Mouse (Mus musculus) lung, embryonic 15.5 days (tissue): ENCODE measurements around the gene Prkd3. TPM values are rescaled to one million over a fixed set of nuclear protein-coding genes. Genes with fewer than 3 reads are reported as not detected.

Experiments
- ATAC-seq: fragments of 200-750 bp; cut with Nextera tagmentation; 2 replicates; pipeline ENCODE4 v1.8.0; 2017; ENCODE audit warnings: moderate number of reproducible peaks, borderline replicate concordance; ENCODE audit not compliant: low FRiP score, low TSS enrichment; ENCODE audit errors: extremely low read depth
- H3K27ac ChIP-seq: fragments of 300-500 bp; sonication (generic); 2 replicates; pipeline ENCODE4 v1.5.1; 2015; ENCODE audit warnings: moderate library complexity, mild to moderate bottlenecking, inconsistent platforms
- H3K27me3 ChIP-seq: fragments of 300-500 bp; sonication (generic); 2 replicates; pipeline ENCODE4 v1.6.1; 2015; ENCODE audit warnings: inconsistent platforms
- H3K36me3 ChIP-seq: fragments of 300-500 bp; sonication (generic); 2 replicates; pipeline ENCODE4 v1.6.1; 2015; ENCODE audit warnings: inconsistent platforms
- H3K4me1 ChIP-seq: fragments of 300-500 bp; sonication (generic); 2 replicates; pipeline ENCODE4 v1.6.1; 2015; ENCODE audit warnings: inconsistent platforms
- H3K4me2 ChIP-seq: fragments of 300-500 bp; sonication (generic); 2 replicates; pipeline ENCODE4 v1.6.1; 2015; ENCODE audit warnings: inconsistent platforms, mild to moderate bottlenecking, moderate library complexity
- H3K4me3 ChIP-seq: fragments of 300-500 bp; sonication (generic); 2 replicates; pipeline ENCODE4 v1.5.1; 2015; ENCODE audit warnings: mild to moderate bottlenecking, inconsistent platforms
- H3K9ac ChIP-seq: fragments of 300-500 bp; sonication (generic); 2 replicates; pipeline ENCODE4 v1.6.1; 2015; ENCODE audit warnings: inconsistent platforms
- H3K9me3 ChIP-seq: fragments of 300-500 bp; sonication (generic); 2 replicates; pipeline ENCODE4 v1.6.1; 2016; ENCODE audit warnings: inconsistent platforms
- whole genome bisulfite sequencing: fragments of 180-500 bp; shearing (Covaris S2); methylation state at CpG from one replicate; pipeline ENCODE4 v1.1.7; 2015; 5-methylcytosine and 5-hydroxymethylcytosine counted together
- polyA plus RNA-seq: library from polyadenylated mRNA; unstranded; fragments of >200 nt; fragmentation: Nextera tagmentation; extraction: Ambion mirVana; gene quantifications from 2 replicates; pipeline ENCODE4 v1.2.1, GENCODE M21; 2015

Prkd3 gene
- polyA plus RNA-seq, 1 experiment from 2014 or later, result 43.7 TPM

- no peaks in the 10 kb centered on the region for H3K9me3 ChIP-seq
- peaks cover 3% of the 10 kb centered on the region; the same call in 1 of the 2 replicates for H3K4me1 ChIP-seq
- no peak overlapping the region for H3K4me3 ChIP-seq
- no peaks in the 10 kb centered on the region for H3K36me3 ChIP-seq
- no peak overlapping the region for H3K9ac ChIP-seq
- H3K27ac ChIP-seq, result no peak overlapping the region
- no peak for ATAC-seq
- H3K27me3 ChIP-seq, result no peaks in the 10 kb centered on the region
- H3K4me2 ChIP-seq, result no peak overlapping the region
- WGBS, result 90% methylated on average over 3 of the region's 3 CpGs
These were observed 21.4 kb downstream of the Prkd3 start for GRCm38 (mm10) chr17:78999189-78999588.

GRCm38 (mm10) chr17:78998130-78998529 is 22.5 kb downstream of the Prkd3 start:
- no peak overlapping the region for H3K4me3 ChIP-seq
- no peak overlapping the region for H3K9ac ChIP-seq
- H3K4me2 ChIP-seq, result no peak overlapping the region
- no peak for ATAC-seq
- whole genome bisulfite sequencing, result 65% methylated on average over 2 of the region's 2 CpGs
- no peak overlapping the region for H3K27ac ChIP-seq
- H3K4me1 ChIP-seq, result peaks cover 5% of the 10 kb centered on the region; the same call in 1 of the 2 replicates
- no peaks in the 10 kb centered on the region for H3K9me3 ChIP-seq
- no peaks in the 10 kb centered on the region for H3K36me3 ChIP-seq
- no peaks in the 10 kb centered on the region for H3K27me3 ChIP-seq

DNA sequence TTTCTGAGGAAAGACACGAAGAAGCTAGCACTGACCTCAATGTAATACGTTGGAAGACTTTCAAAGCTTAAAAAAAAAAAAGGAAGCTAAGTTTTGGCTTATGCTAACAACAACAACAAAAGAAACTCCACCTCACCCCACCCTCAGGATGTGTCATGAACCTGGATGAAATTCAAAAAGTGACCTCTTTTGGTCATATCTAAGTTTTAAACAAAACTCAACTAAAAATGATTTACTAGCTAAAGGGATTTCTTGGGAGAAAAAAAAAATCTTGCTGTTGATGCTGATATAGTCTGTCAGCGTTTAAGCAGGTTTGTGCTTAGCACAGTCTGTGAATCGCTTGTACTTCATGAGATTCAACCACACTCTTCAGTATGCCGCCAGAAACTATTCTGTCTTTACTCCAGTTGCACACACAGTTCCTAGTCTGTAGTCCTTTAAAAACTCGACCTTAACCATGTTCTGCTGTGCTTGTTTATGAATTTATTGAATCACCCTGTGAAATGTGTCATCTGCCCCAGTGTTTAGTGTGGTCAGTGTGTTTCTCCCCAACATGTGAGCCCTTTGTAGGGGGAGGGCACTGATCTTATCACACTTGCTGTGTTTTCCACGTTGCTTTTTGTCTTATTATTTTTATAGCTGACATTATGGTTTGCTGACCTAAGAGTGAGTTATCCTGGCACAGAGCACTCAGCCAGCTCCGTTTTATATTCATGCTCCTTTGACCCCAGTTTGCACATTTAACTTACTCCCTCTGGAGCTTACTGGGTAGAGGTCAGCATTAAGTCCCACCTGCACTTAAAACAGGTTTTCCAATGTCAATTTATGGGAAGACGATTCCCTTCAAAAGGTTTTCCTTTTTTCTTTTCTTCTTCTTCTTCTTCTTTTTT is 25.4 kb downstream of the Prkd3 start:
- no peak for ATAC-seq

DNA sequence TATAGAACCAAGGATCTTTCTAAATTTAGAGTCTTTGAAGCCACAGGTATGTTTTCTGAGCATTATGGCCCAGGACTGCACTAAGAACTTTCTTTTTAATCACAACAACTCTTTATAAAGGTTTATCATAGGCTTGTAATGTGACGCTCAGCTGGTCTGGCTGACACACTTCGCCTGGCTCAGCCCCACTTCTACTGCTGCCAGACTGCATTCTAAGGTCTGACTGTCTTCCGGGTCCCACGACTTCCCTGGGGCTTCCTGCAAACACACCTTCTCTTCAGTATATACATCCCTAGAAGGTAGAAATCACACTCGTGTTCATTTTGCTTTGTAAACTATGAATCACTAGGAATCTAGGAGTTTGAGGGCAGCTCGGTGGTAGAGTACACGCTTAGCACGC is 26.2 kb downstream of the Prkd3 start:
- Histone ChIP-seq H3K27me3 (no peaks in the 10 kb centered on the region), H3K4me3 (no peak overlapping the region), H3K4me2 (no peak overlapping the region), H3K27ac (no peak overlapping the region), H3K4me1 (peaks cover 14% of the 10 kb centered on the region; the same call in 1 of the 2 replicates), H3K9ac (no peak overlapping the region), H3K36me3 (no peaks in the 10 kb centered on the region), H3K9me3 (no peaks in the 10 kb centered on the region)
- ATAC-seq, result no peak
- 75% methylated on average over 8 of the region's 8 CpGs for WGBS

More for the DNA sequence above, 25.4 kb downstream of the Prkd3 start:
- Histone ChIP-seq H3K4me3 (no peak overlapping the region), H3K27ac (no peak overlapping the region), H3K9me3 (no peaks in the 10 kb centered on the region), H3K4me1 (peaks cover 14% of the 10 kb centered on the region; the same call in 1 of the 2 replicates), H3K4me2 (no peak overlapping the region), H3K36me3 (no peaks in the 10 kb centered on the region), H3K27me3 (no peaks in the 10 kb centered on the region), H3K9ac (no peak overlapping the region)
- WGBS, result 51% methylated on average over 9 of the region's 9 CpGs

- Histone ChIP-seq H3K27ac (no peak overlapping the region), H3K9ac (no peak overlapping the region), H3K27me3 (no peaks in the 10 kb centered on the region), H3K9me3 (no peaks in the 10 kb centered on the region), H3K36me3 (no peaks in the 10 kb centered on the region), H3K4me3 (no peak overlapping the region), H3K4me1 (peaks cover 17% of the 10 kb centered on the region), H3K4me2 (no peak overlapping the region)
- WGBS, result 74% methylated on average over 2 of the region's 2 CpGs
- no peak for ATAC-seq
These were observed 26.9 kb downstream of the Prkd3 start for GRCm38 (mm10) chr17:78993670-78994069.

DNA sequence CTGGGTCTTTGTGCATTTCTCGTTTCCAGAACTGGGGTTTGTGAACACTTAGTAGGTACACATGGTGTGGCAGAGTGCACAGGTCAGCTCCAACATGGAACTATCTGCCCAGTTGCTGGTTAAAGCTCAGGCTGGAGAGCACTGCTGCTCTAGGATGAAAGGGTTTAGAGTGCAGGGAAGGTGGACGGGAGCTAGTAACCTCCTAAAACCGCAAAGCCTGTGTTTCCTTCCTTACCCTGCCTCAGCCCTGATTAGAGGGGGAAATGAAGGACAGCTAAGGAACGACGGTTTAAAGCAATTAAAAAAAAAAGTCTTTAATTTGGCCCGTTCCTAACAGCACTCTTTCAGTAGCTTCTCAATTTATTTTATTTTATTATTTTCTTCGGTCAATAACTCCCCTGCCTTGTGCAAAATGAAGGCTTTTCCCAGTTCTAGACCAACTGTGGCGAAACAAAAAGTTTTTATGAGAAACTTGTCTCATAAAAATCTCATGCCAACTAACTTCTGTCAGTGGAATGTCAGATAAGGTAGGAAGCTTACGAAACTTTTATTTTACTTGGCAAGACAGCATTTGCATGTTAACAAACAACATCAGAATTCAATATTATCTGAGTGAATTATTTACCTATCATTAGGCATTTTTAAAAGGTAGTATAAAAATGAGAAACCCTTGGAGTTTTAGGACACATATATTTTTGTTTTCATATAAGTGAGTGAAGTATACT is 28.2 kb downstream of the Prkd3 start:
- H3K27ac ChIP-seq, result no peak overlapping the region
- H3K9ac ChIP-seq, result no peak overlapping the region
- H3K4me2 ChIP-seq, result no peak overlapping the region
- no peaks in the 10 kb centered on the region for H3K27me3 ChIP-seq
- no peaks in the 10 kb centered on the region for H3K9me3 ChIP-seq
- WGBS, result 66% methylated on average over 9 of the region's 9 CpGs
- no peaks in the 10 kb centered on the region for H3K36me3 ChIP-seq
- no peak for ATAC-seq
- peaks cover 17% of the 10 kb centered on the region for H3K4me1 ChIP-seq
- H3K4me3 ChIP-seq, result no peak overlapping the region

GRCm38 (mm10) chr17:78991549-78991948 is 29.1 kb downstream of the Prkd3 start:
- no peak overlapping the region for H3K27ac ChIP-seq
- 93% methylated on average over 2 of the region's 2 CpGs for WGBS
- no peaks in the 10 kb centered on the region for H3K27me3 ChIP-seq
- peaks cover 20% of the 10 kb centered on the region for H3K4me1 ChIP-seq
- H3K9me3 ChIP-seq, result no peaks in the 10 kb centered on the region
- H3K9ac ChIP-seq, result no peak overlapping the region
- ATAC-seq, result no peak
- no peaks in the 10 kb centered on the region for H3K36me3 ChIP-seq
- H3K4me2 ChIP-seq, result no peak overlapping the region
- H3K4me3 ChIP-seq, result no peak overlapping the region

DNA sequence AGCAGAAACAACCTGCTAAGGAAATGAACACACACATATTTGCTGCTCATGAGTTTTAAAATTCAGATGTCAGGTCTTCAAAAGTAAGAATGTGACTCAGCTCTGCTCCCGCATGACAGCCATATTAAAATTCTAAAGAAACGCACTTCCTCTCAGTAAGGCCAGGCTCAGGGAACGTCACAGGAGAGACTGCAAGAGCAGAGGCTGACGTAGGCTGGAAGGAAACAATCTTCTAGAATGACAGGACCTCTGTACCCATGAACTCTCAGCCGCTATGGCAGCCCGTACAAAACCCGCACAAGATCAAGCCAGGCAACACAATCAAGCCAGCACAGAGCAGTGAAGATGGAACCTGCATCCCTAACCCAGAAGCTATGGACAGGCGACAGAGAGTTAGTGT is 31.6 kb downstream of the Prkd3 start:
- Histone ChIP-seq H3K4me2 (no peak overlapping the region), H3K27ac (no peak overlapping the region), H3K36me3 (peaks cover 6% of the 10 kb centered on the region; the same call in 1 of the 2 replicates), H3K27me3 (no peaks in the 10 kb centered on the region), H3K9me3 (no peaks in the 10 kb centered on the region), H3K4me1 (peaks cover 17% of the 10 kb centered on the region), H3K4me3 (no peak overlapping the region), H3K9ac (no peak overlapping the region)
- 69% methylated on average over 8 of the region's 8 CpGs for WGBS
- ATAC-seq, result no peak

- Histone ChIP-seq H3K4me2 (no peak overlapping the region), H3K36me3 (peaks cover 36% of the 10 kb centered on the region), H3K9me3 (no peaks in the 10 kb centered on the region), H3K4me3 (no peak overlapping the region), H3K4me1 (peaks cover 3% of the 10 kb centered on the region), H3K27me3 (no peaks in the 10 kb centered on the region), H3K9ac (no peak overlapping the region), H3K27ac (no peak overlapping the region)
- WGBS, result 90% methylated on average over 3 of the region's 3 CpGs
- ATAC-seq, result no peak
These were observed 36.9 kb downstream of the Prkd3 start for GRCm38 (mm10) chr17:78983736-78984135.

DNA sequence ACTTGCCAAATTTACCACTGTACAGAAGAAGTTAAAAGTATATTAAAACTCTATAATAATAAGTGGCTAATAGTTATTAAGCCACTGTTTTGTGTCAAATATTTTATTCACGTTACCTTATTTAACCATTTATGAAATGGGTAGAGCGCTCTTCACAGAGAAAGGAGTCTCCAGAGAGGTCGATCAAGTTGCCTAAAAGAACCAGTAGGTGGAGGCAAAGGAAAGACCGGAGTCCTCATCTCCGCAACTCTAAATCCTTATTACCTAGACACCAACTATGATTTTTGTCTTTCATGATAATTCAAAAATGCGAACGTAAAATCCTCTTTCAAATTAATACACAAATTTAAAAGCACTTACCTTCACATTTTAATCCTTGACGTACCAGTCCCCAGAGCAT is 37.5 kb downstream of the Prkd3 start:
- Histone ChIP-seq H3K27ac (no peak overlapping the region), H3K4me2 (no peak overlapping the region), H3K27me3 (no peaks in the 10 kb centered on the region), H3K9ac (no peak overlapping the region), H3K4me1 (peaks cover 3% of the 10 kb centered on the region), H3K4me3 (no peak overlapping the region), H3K9me3 (no peaks in the 10 kb centered on the region), H3K36me3 (peaks cover 36% of the 10 kb centered on the region)
- 95% methylated on average over 8 of the region's 8 CpGs for WGBS
- ATAC-seq, result no peak

GRCm38 (mm10) chr17:78968500-78968899 is 52.1 kb downstream of the Prkd3 start:
- Histone ChIP-seq H3K4me1 (0 out of 2 replicates have a peak, but pooled peaks cover 3% of the 10 kb centered on the region), H3K27me3 (no peaks in the 10 kb centered on the region), H3K36me3 (peaks cover 39% of the 10 kb centered on the region), H3K4me2 (no peak overlapping the region), H3K27ac (no peak overlapping the region), H3K4me3 (no peak overlapping the region), H3K9me3 (no peaks in the 10 kb centered on the region), H3K9ac (no peak overlapping the region)
- WGBS, result 65% methylated on average over 3 of the region's 3 CpGs
- ATAC-seq, result no peak
